Mouse (Mus musculus) right cerebral cortex, adult 18-20 months (tissue): ENCODE data around the gene Fkbp11.

Experiments
- DNase-seq: peaks from one replicate; pipeline ENCODE4 v3.0.0; 2022; ENCODE audit warnings: mixed read lengths

Fkbp11 gene

DNA sequence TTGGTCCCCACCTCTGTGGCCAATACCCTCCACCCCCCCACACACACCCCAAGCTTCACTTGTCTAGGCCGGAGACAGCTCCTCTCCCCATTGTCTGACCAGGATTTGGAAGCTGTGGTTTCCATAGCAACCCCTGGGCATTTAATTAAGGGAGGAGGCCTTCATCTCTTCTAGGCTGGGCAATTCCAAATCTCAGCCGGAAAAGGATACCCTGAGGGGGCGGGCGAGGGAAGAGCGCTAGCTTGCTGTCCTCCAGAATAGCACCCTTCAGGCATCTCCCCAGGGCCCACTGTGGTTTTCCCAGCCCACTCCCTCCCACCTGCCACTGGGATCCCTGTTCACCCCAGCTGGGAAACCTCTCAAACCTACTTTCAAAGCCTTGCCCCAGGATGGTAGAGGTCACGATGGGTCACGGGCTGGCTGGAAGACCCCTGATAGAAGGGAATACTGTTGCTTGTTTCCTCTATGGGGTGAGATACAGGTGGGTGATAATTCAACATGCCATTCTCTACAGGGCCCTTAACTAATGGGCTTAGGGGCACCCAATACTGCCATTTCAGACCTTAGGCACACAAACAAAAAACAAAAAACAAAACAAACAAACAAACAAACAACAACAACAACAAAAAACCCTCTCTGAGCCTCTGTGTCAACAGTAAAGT is 36.4 kb downstream of the Fkbp11 start:
- DNase-seq, result peak; percentile 57

GRCm38 (mm10) chr15:98689682-98690081 is 38.3 kb downstream of the Fkbp11 start:
- DNase-seq, result no peak

DNA sequence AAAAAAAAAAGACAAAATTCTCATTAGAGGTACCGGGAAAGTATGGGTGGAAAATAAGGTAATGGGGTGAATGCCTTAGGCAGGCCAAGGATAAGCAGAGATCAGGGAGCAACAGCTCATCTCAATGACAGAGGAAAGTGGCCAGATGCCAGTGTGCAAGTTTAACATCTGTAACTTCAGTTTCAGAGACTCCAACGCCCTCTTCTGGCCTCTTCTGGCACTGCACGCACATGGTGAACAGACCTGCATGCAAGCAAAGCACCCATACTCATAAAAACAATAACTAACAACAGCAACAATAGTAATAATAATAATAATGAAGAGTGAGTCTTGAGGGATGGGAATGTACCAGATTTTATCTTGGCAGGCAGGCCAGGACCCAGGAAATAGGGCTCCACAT is 42.1 kb downstream of the Fkbp11 start:
- no peak for DNase-seq

GRCm38 (mm10) chr15:98683746-98684145 is 44.3 kb downstream of the Fkbp11 start:
- DNase-seq, result no peak

DNA sequence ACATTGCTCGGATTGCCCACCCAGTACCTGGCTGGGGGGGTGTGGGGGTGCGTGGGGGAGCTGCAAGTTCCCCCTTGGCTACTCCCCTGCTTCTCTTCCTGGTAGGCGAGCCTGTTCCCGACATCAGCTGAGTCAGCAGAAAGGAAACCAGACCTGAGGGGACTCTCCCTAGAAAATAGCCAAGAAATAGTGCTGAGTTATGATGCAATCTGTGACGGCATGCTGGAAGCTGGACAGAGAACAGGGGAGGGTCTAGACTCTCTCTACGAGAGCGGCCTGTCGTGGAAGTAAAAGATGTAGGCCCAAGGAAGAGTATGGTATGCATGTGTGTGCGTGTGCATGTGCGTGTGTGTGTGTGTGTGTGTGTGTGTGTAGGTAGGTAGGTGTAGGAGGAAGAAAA is 44.8 kb downstream of the Fkbp11 start:
- DNase-seq, result no peak

DNA sequence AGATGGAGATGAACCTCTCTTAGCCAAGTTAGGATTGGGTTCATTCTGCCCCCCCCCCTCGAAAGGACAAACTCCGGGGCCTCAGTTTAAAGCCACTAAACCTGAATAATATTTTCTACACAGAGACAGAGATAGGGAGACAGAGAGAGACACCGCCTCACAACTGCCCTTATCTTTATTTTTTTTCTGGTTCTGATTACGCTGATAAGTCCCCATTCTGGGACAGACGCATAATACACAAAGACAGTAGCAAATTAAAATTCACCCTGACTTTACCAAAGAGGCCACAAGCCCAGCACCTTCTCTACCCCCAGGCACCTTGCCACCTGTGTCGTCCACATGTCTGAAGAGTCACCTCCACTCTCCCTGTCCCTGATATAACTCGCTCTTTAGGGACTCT is 46.4 kb downstream of the Fkbp11 start:
- DNase-seq, result no peak

- no peak for DNase-seq
Measured at GRCm38 (mm10) chr15:98680660-98681059, 47.3 kb downstream of the Fkbp11 start.

GRCm38 (mm10) chr15:98677977-98678376 is 50.0 kb downstream of the Fkbp11 start:
- DNase-seq, result no peak

DNA sequence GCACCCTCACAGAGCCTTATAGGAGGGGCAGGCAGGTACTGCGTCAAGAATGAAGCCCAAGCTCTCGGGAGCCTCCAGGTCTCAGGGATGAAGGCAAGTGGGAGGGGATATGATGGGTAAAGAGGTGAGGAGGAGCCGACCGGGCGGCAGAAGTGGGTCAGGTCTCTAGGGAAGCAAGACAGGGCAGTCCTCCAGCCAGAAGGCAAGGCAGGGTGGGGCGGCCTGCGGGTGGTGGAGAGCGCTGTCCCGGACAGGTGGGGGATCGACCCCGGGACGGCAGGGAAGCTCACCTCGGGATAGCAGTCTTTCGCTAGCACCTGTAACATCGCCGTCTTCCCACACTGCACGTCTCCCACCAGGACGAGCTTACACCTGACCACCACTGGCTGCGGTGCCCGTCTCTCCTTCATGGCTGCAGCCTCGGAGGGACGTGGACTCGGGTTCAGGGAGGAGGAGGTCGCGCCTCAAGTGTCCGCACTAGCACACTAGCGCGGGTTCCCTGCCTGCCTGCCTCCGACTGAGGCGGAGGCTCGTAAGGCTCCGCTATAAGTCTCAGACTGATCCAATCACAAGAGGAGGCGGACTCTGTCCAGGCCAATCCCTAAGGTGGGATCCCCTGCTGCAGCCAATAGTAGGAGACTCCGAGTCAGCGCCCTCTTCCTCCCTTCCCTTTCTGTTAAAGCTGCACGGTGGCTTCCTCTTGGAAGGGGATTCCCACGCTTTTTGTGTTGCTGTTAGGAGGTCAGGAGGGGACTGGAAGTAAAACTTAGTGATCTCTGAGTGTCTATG is 50.9 kb downstream of the Fkbp11 start, which contains the start of gene Rnd1:
Gene Rnd1, minus strand, starts transcription at position 522 of the 789 bp plus-strand sequence.
- DNase-seq, result peak; percentile 92

DNA sequence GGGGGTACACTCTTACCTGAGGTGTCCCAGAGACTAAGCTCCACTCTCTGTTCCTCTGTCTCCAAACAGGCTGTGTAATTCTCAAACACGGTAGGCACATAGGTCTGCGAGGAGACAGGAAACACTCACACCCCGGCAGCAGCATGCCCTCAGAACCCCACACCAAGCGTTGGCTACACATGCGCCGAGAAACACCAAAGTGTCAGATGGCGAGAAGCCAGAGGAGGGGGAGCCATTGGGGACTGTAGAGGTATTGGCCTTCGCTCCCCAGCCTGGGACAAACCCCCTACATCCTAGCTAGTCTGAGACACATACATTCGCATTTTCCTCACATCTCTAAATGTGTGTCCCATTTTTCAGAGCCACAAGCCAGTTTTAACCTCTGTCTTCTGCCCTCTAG is 51.5 kb downstream of the Fkbp11 start:
- DNase-seq, result no peak

DNA sequence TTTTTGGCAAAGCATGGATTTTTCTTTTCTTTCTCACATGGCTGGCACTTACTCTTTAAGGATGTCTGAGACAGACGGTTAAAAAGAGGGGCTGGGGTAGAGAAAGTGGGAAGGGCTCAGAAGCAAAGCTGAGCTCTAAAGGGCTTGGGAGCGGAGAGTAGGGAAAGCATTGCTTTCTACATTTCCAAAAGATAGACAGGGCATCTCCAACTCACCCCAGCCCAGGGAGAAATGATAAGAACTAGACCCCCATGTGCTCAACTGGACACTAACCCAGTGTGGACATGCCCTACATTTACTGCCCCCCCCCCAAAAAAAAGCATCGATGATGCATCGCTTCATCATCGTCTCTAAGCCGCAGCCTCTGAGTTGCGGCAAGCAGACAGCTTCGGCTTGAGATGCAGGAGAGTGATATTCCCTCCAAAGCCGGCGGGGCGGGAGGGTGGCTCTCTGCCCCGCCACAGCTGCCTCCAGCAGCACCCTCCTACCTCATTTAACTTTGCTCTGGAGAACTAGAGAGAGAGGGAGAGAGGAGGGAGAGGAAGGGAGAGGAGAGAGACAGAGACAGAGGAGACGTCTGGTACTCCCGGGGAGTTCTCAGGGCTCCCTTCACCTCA is 52.3 kb downstream of the Fkbp11 start:
- no peak for DNase-seq

DNA sequence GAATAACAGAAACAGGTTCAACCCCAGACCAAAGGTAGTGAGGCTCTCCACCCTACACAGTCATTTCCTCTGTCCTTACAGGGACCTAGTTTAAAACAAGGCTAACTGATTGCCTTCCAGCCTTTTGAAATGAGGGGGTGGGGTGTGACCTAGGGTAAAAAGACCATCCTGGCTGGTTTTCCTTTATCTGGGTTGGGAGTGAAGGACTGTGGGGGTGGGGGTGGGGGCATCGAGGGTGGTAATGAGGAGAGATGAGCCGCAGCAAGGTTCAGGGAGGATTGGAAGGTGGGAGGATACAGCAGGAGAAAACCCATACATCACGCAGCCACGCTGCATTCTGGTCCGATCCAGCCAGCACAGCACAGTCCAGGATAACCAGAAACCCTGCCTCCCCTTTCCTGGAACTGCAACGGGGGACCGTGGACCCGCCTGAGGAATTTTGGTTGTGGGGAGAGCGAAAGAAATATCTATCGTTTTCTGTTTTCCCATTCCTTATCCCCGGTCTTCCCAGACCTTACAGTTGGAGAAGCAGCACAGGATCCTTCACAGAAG is 52.9 kb downstream of the Fkbp11 start:
- DNase-seq, result no peak
